Mouse (Mus musculus): Measurements from ENCODE around the gene Med26. TPM values are rescaled to one million over a fixed set of nuclear protein-coding genes. Genes with fewer than 3 reads are reported as not detected.

The Med26 gene
- total RNA-seq, 1 experiment, result 15.3 TPM

GRCm38 (mm10) chr8:72561111-72561689 lies 13.1 kb upstream of the Med26 start:
- peaks cover 10% of the 10 kb centered on the region; the same call in 1 of the 2 replicates for H3K36me3 ChIP-seq (ENCODE audit: control insufficient read depth, insufficient read depth, low read length, poor library complexity, severe bottlenecking)
- in situ Hi-C loops (cut with MboI; ENCODE audit: low sequenced_read_pairs in 2 of 2, unreplicated experiment in 2 of 2), result no loop called here
- H3K9me3 ChIP-seq (ENCODE audit: control insufficient read depth, insufficient read depth, low read depth, low read length), result no peaks in the 10 kb centered on the region
- no peak overlapping the region for H3K4me3 ChIP-seq (ENCODE audit: insufficient read depth in 1 of 2, low read depth in 1 of 2, low read length in 2 of 2, poor library complexity in 1 of 2, severe bottlenecking in 1 of 2)
- no peak for DNase-seq (ENCODE audit: low read depth, low spot score)
- no peak overlapping the region for H3K9ac ChIP-seq (ENCODE audit: insufficient read depth, low read depth, low read length, poor library complexity, severe bottlenecking)
- H3K4me1 ChIP-seq (ENCODE audit: control insufficient read depth in 2 of 2, insufficient read depth in 2 of 2, low read length in 2 of 2, poor library complexity in 1 of 2), result peaks cover 0 to 3% of the 10 kb centered on the region in 2 experiments
- no peak overlapping the region; the same call in 1 of the 2 replicates for H3K27ac ChIP-seq (ENCODE audit: insufficient read depth, low read depth, low read length, poor library complexity, severe bottlenecking)
- TF ChIP-seq ZNF384 (IDR thresholded peaks at IDR 0.05; ENCODE audit: low read depth, low read length) (no peak), MAFK (IDR thresholded peaks at IDR 0.05; ENCODE audit: insufficient read depth, low read depth, low read length) (no peak), HCFC1 (IDR thresholded peaks at IDR 0.05; ENCODE audit: borderline replicate concordance, insufficient read depth, low read length) (no peak), ZC3H11A (IDR thresholded peaks at IDR 0.05; ENCODE audit: borderline replicate concordance, low read depth, low read length) (no peak), CHD2 (IDR thresholded peaks at IDR 0.05; ENCODE audit: low read depth, low read length) (no peak)

- no peak overlapping the region; the same call in 1 of the 2 replicates for H3K27ac ChIP-seq (ENCODE audit: insufficient read depth, low read depth, low read length, poor library complexity, severe bottlenecking)
- no peak overlapping the region for H3K9ac ChIP-seq (ENCODE audit: insufficient read depth, low read depth, low read length, poor library complexity, severe bottlenecking)
- peaks cover 2% of the 10 kb centered on the region; the same call in 1 of the 2 replicates for H3K36me3 ChIP-seq (ENCODE audit: control insufficient read depth, insufficient read depth, low read length, poor library complexity, severe bottlenecking)
- no peaks in the 10 kb centered on the region for H3K9me3 ChIP-seq (ENCODE audit: control insufficient read depth, insufficient read depth, low read depth, low read length)
- peak; percentile 38 for DNase-seq (ENCODE audit: low read depth, low spot score)
- in situ Hi-C loops (cut with MboI; ENCODE audit: low sequenced_read_pairs in 2 of 2, unreplicated experiment in 2 of 2), result no loop called here
- H3K4me1 ChIP-seq (ENCODE audit: control insufficient read depth in 2 of 2, insufficient read depth in 2 of 2, low read length in 2 of 2, poor library complexity in 1 of 2), result peaks cover 13 to 18% of the 10 kb centered on the region in 2 experiments
- no peak for TF ChIP-seq MAFK (IDR thresholded peaks at IDR 0.05; ENCODE audit: insufficient read depth, low read depth, low read length)
- TF ChIP-seq ZNF384 (IDR thresholded peaks at IDR 0.05; ENCODE audit: low read depth, low read length), result no peak
- no peak for TF ChIP-seq ZC3H11A (IDR thresholded peaks at IDR 0.05; ENCODE audit: borderline replicate concordance, low read depth, low read length)
- no peak for TF ChIP-seq CHD2 (IDR thresholded peaks at IDR 0.05; ENCODE audit: low read depth, low read length)
- no peak for TF ChIP-seq HCFC1 (IDR thresholded peaks at IDR 0.05; ENCODE audit: borderline replicate concordance, insufficient read depth, low read length)
- no peak overlapping the region for H3K4me3 ChIP-seq (ENCODE audit: insufficient read depth in 1 of 2, low read depth in 1 of 2, low read length in 2 of 2, poor library complexity in 1 of 2, severe bottlenecking in 1 of 2)
These were observed 7.7 kb upstream of the Med26 start for GRCm38 (mm10) chr8:72555770-72556169.

- in situ Hi-C loops (cut with MboI; ENCODE audit: low sequenced_read_pairs in 2 of 2, unreplicated experiment in 2 of 2), result no loop called here
- no peaks in the 10 kb centered on the region for H3K36me3 ChIP-seq (ENCODE audit: control insufficient read depth, insufficient read depth, low read length, poor library complexity, severe bottlenecking)
- H3K9me3 ChIP-seq (ENCODE audit: control insufficient read depth, insufficient read depth, low read depth, low read length), result no peaks in the 10 kb centered on the region
- no peak for DNase-seq (ENCODE audit: low read depth, low spot score)
- H3K4me3 ChIP-seq (ENCODE audit: insufficient read depth in 1 of 2, low read depth in 1 of 2, low read length in 2 of 2, poor library complexity in 1 of 2, severe bottlenecking in 1 of 2), result peak overlapping the region; percentile 88 to 94
- peak overlapping the region; percentile 86; the same call in 1 of the 2 replicates for H3K9ac ChIP-seq (ENCODE audit: insufficient read depth, low read depth, low read length, poor library complexity, severe bottlenecking)
- H3K27ac ChIP-seq (ENCODE audit: insufficient read depth, low read depth, low read length, poor library complexity, severe bottlenecking), result no peak overlapping the region
- H3K4me1 ChIP-seq (ENCODE audit: control insufficient read depth in 2 of 2, insufficient read depth in 2 of 2, low read length in 2 of 2, poor library complexity in 1 of 2), result peaks cover 6 to 20% of the 10 kb centered on the region in 2 experiments
- TF ChIP-seq ZNF384 (IDR thresholded peaks at IDR 0.05; ENCODE audit: low read depth, low read length) (no peak), HCFC1 (IDR thresholded peaks at IDR 0.05; ENCODE audit: borderline replicate concordance, insufficient read depth, low read length) (no peak), MAFK (IDR thresholded peaks at IDR 0.05; ENCODE audit: insufficient read depth, low read depth, low read length) (no peak), CHD2 (IDR thresholded peaks at IDR 0.05; ENCODE audit: low read depth, low read length) (no peak), ZC3H11A (IDR thresholded peaks at IDR 0.05; ENCODE audit: borderline replicate concordance, low read depth, low read length) (no peak)
These were observed 1.3 kb upstream of the Med26 start for GRCm38 (mm10) chr8:72549314-72549892.

GRCm38 (mm10) chr8:72548644-72549313 lies 709 bp upstream of the Med26 start:
- Histone ChIP-seq H3K4me1 (ENCODE audit: control insufficient read depth in 2 of 2, insufficient read depth in 2 of 2, low read length in 2 of 2, poor library complexity in 1 of 2) (peaks cover 5 to 16% of the 10 kb centered on the region in 2 experiments), H3K9ac (ENCODE audit: insufficient read depth, low read depth, low read length, poor library complexity, severe bottlenecking) (peak overlapping the region; percentile 86), H3K27ac (ENCODE audit: insufficient read depth, low read depth, low read length, poor library complexity, severe bottlenecking) (peak overlapping the region; percentile 79), H3K9me3 (ENCODE audit: control insufficient read depth, insufficient read depth, low read depth, low read length) (no peaks in the 10 kb centered on the region), H3K36me3 (ENCODE audit: control insufficient read depth, insufficient read depth, low read length, poor library complexity, severe bottlenecking) (peaks cover 4% of the 10 kb centered on the region; the same call in 1 of the 2 replicates), H3K4me3 (ENCODE audit: insufficient read depth in 1 of 2, low read depth in 1 of 2, low read length in 2 of 2, poor library complexity in 1 of 2, severe bottlenecking in 1 of 2) (peak overlapping the region; percentile 88 to 94)
- DNase-seq (ENCODE audit: low read depth, low spot score), result no peak
- no peak for TF ChIP-seq HCFC1 (IDR thresholded peaks at IDR 0.05; ENCODE audit: borderline replicate concordance, insufficient read depth, low read length)
- in situ Hi-C loops (cut with MboI; ENCODE audit: low sequenced_read_pairs in 2 of 2, unreplicated experiment in 2 of 2), result no loop called here
